Mouse (Mus musculus) stomach, postnatal 0 days (tissue): ENCODE results near the gene Supt20. TPM values are rescaled to one million over a fixed set of nuclear protein-coding genes. Genes with fewer than 3 reads are reported as not detected.

Experiments
- ATAC-seq: fragments of 200-750 bp; cut with Nextera tagmentation; 2 replicates; pipeline ENCODE4 v1.8.0; 2017; ENCODE audit not compliant: low FRiP score, low TSS enrichment
- DNase-seq: peaks from one replicate; pipeline ENCODE4 v3.0.0-alpha.2; 2016; ENCODE audit warnings: low spot score
- H3K27ac ChIP-seq: fragments of 300-500 bp; sonication (generic); replicated peaks from 2 replicates; pipeline ENCODE4 v1.5.1; 2014; ENCODE audit warnings: mild to moderate bottlenecking, control low read depth
- H3K27me3 ChIP-seq: fragments of 300-500 bp; sonication (generic); 2 replicates; pipeline ENCODE4 v1.6.1; 2014; ENCODE audit warnings: low read length; ENCODE audit not compliant: control insufficient read depth, insufficient read depth
- H3K36me3 ChIP-seq: fragments of 300-500 bp; sonication (generic); 2 replicates; pipeline ENCODE4 v1.6.1; 2014; ENCODE audit warnings: low read length, mixed read lengths; ENCODE audit not compliant: control insufficient read depth, insufficient read depth
- H3K4me1 ChIP-seq: fragments of 300-500 bp; sonication (generic); replicated peaks from 2 replicates; pipeline ENCODE4 v1.6.1; 2014; ENCODE audit warnings: antibody characterized with exemption; ENCODE audit not compliant: control insufficient read depth, insufficient read depth
- H3K4me2 ChIP-seq: fragments of 300-500 bp; sonication (generic); replicated peaks from 2 replicates; pipeline ENCODE4 v1.6.1; 2014; ENCODE audit warnings: low read depth, mild to moderate bottlenecking, control low read depth, moderate library complexity
- H3K4me3 ChIP-seq: fragments of 300-500 bp; sonication (generic); 2 replicates; pipeline ENCODE4 v1.5.1; 2014; ENCODE audit warnings: low read depth, low read length, control low read depth
- H3K9ac ChIP-seq: fragments of 300-500 bp; sonication (generic); 2 replicates; pipeline ENCODE4 v1.6.1; 2014; ENCODE audit warnings: mild to moderate bottlenecking, low read length, control low read depth, mixed read lengths
- H3K9me3 ChIP-seq: fragments of 300-500 bp; sonication (generic); 2 replicates; pipeline ENCODE4 v1.6.1; 2016; ENCODE audit warnings: low read length; ENCODE audit not compliant: control insufficient read depth
- CTCF ChIP-seq: IDR thresholded peaks from 2 replicates; pipeline ENCODE4 v1.5.1; 2016; ENCODE audit warnings: antibody characterized with exemption, low read depth, mild to moderate bottlenecking, moderate library complexity
- EP300 ChIP-seq: optimal IDR thresholded peaks from 2 replicates; pipeline ENCODE3; 2016; ENCODE audit warnings: antibody characterized with exemption
- WGBS: fragments of 180-500 bp; shearing (Covaris S2); extraction: QIAGEN DNeasy Blood & Tissue Kit; methylation state at CpG from one replicate; pipeline ENCODE4 v1.1.7; 2014; 5-methylcytosine and 5-hydroxymethylcytosine counted together
- polyA plus RNA-seq: library from polyadenylated mRNA; unstranded; fragments of >200 nt; fragmentation: Nextera tagmentation; extraction: Ambion mirVana; gene quantifications from 2 replicates; pipeline ENCODE4 v1.2.1, GENCODE M21; 2015

The Supt20 gene
- polyA plus RNA-seq, 1 experiment from 2014 or later: 36.0 TPM

DNA sequence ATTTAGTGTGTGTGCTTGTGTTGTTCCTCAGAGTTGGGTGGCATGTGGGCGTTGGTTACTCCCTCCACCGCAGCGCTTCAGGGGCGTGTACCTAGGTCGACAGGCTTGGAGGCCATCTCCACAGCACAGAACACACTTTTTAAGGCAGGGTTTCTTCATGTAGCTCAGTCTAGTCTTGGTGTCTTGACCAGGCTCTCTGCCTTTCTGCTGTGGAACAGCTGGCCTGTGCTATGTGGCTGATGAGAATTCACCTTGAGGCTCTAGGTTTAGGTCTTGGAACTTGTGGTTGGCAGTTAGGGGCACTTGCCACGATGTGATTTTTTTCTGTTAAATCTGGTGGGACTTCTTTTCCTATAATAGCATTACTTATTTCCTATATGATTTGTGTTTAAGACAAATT is 21.6 kb downstream of the Supt20 start, which contains the start of gene Gm21958:
Gm21958 (minus strand) TSS at position 101 of the 400 bp plus-strand sequence.
- H3K27me3 ChIP-seq: no peaks in the 10 kb centered on the region
- no peak within 1 kb of the TSS for H3K27ac ChIP-seq
- no peaks in the 10 kb centered on the region for H3K4me1 ChIP-seq
- no peak for TF ChIP-seq CTCF
- TF ChIP-seq EP300: no peak
- no peaks in the 10 kb centered on the region for H3K9me3 ChIP-seq
- 85% methylated on average over 6 of the region's 6 CpGs for WGBS
- DNase-seq: no peak
- no peak within 1 kb of the TSS for H3K4me3 ChIP-seq
- H3K9ac ChIP-seq: no peak within 1 kb of the TSS
- no peak for ATAC-seq
- peaks cover 27% of the 10 kb centered on the region for H3K36me3 ChIP-seq
- H3K4me2 ChIP-seq: no peak within 1 kb of the TSS

DNA sequence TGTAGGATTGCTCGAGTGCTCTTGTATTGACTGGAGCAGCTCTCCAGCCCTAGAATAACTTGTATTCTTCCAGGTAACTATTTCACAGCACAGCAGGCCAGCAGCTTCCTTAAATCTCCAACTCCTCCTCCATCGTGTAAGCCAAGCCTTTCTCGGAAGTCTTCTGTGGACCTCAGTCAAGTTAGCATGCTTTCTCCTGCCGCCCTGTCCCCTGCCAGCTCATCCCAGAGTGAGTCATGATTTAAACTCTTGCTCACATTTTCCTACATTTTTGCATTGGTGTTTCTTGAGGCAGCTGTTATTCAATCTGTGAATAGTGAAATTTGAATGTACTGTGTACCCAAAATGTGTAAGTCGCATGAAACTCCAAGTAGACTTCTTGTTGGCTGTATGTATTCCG is 22.9 kb downstream of the Supt20 start:
- H3K4me3 ChIP-seq: no peak overlapping the region
- no peak for DNase-seq
- WGBS: 86% methylated on average over 6 of the region's 6 CpGs
- no peak for TF ChIP-seq EP300
- no peak for TF ChIP-seq CTCF
- H3K27me3 ChIP-seq: no peaks in the 10 kb centered on the region
- H3K4me1 ChIP-seq: no peaks in the 10 kb centered on the region
- no peak overlapping the region for H3K9ac ChIP-seq
- ATAC-seq: no peak
- H3K36me3 ChIP-seq: peaks cover 26% of the 10 kb centered on the region
- no peak overlapping the region for H3K4me2 ChIP-seq
- H3K9me3 ChIP-seq: no peaks in the 10 kb centered on the region
- H3K27ac ChIP-seq: no peak overlapping the region

DNA sequence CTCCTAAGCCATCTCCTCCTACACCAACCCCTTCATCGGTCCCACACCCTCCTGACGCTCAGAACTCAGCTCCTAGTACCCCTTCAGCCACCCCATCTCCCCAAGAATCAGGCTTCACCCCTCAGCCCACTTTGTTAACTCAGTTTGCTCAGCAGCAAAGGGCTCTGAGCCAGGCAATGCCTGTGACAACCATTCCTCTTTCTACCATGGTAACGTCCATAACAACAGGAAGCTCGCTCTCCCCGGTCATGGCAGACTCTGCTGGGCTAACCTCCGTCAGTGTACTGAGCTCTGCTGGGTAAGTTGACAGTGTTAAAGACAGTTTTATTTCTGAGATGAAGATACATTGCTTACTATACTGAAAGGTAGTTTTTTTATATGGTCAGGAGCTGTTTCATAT is 24.7 kb downstream of the Supt20 start:
- no peak overlapping the region for H3K4me3 ChIP-seq
- H3K9me3 ChIP-seq: no peaks in the 10 kb centered on the region
- 80% methylated on average over 6 of the region's 6 CpGs for WGBS
- no peak for ATAC-seq
- TF ChIP-seq CTCF (no peak), EP300 (no peak)
- H3K27me3 ChIP-seq: no peaks in the 10 kb centered on the region
- no peak for DNase-seq
- no peak overlapping the region for H3K9ac ChIP-seq
- no peak overlapping the region for H3K27ac ChIP-seq
- H3K4me1 ChIP-seq: no peaks in the 10 kb centered on the region
- peaks cover 27% of the 10 kb centered on the region for H3K36me3 ChIP-seq
- H3K4me2 ChIP-seq: no peak overlapping the region

DNA sequence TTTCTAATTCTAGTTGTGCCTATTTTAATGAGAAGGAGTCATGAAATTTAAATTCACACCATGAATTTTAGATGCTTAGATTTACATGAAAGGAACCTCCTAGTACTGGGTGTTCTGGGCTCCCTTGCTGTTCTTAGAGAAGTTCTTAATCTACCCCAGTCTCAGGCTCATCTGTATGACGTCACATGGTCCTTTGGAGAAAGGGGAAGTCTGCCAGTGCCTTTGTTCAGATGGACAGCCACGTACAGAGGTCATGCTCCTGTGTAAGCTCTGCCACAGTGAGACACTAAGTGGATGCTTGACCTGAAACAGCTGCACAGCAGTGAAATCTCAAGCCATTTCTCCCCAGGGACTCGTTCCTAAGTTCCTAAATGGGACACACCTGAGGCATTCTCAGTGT is 26.3 kb downstream of the Supt20 start:
- TF ChIP-seq EP300 (no peak), CTCF (no peak)
- Histone ChIP-seq H3K27ac (no peak overlapping the region), H3K9me3 (no peaks in the 10 kb centered on the region), H3K4me1 (no peaks in the 10 kb centered on the region), H3K4me3 (no peak overlapping the region), H3K27me3 (no peaks in the 10 kb centered on the region), H3K4me2 (no peak overlapping the region), H3K9ac (no peak overlapping the region), H3K36me3 (peaks cover 25% of the 10 kb centered on the region)
- DNase-seq (no peak), ATAC-seq (no peak)
- WGBS: 52% methylated on average over 3 of the region's 3 CpGs

DNA sequence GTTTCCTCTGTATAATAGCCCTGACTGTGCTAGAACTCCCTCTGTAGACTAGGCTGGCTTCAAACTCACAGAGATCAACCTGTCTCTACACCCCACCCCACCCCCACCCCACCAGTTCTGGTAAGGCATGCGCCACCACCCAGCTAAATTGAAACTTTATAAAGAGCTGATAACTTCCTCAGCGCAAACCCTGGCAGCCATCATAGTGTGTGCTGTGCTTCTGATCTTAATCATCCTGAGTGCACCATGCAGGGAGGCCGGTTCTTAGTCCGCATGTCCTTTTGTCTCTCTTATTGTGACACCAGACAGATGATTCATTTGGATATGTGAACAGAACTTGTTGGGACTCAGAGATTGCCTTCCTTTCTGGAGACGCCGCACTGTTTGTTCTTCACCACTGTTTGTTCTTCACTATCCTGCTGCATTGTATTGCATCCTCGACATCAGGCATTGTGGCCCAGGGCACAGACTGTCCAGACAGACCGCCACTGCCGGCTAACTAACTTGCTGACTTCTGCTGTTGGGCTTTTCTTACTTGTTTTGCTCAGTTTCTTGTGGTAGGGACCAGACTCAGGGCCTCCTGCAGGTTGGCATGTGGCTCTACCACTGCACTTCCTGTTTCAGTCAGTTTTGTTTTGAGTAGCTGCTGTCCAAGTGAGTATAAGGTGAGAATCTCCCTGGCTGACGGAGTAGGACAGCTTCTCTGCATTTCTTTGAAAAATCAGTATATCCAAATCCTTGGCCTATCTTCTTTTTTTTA is 31.3 kb downstream of the Supt20 start:
- Histone ChIP-seq H3K27me3 (no peaks in the 10 kb centered on the region), H3K27ac (no peak overlapping the region), H3K9ac (no peak overlapping the region), H3K36me3 (peaks cover 18% of the 10 kb centered on the region), H3K4me1 (no peaks in the 10 kb centered on the region), H3K4me2 (no peak overlapping the region), H3K9me3 (no peaks in the 10 kb centered on the region), H3K4me3 (no peak overlapping the region)
- ATAC-seq (no peak; the same call in 1 of the 2 replicates), DNase-seq (no peak)
- 62% methylated on average over 10 of the region's 10 CpGs for WGBS
- TF ChIP-seq EP300 (no peak), CTCF (no peak)

DNA sequence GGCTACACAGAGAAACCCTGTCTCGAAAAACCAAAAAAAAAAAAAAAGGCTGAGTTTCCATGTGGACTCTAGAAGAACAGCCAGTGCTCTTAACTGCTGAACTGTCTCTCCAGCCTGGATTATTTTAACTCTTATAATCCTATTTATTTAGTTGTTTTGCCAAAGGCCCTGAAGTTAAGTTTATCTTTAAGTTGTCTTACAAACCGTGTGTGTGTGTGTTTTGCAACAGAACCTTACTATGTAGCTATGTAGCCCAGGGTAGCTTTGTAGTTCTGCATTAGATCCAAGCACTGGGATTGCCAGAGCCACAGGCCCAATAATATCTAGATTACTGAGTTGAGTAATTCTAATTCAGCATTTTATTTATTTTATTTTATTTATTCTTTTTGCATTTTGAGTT is 32.7 kb downstream of the Supt20 start:
- no peaks in the 10 kb centered on the region for H3K9me3 ChIP-seq
- ATAC-seq: no peak
- no peak overlapping the region for H3K4me2 ChIP-seq
- TF ChIP-seq EP300: no peak
- no peak for TF ChIP-seq CTCF
- H3K4me3 ChIP-seq: no peak overlapping the region
- no peaks in the 10 kb centered on the region for H3K27me3 ChIP-seq
- H3K9ac ChIP-seq: no peak overlapping the region
- peaks cover 26% of the 10 kb centered on the region for H3K36me3 ChIP-seq
- no peaks in the 10 kb centered on the region for H3K4me1 ChIP-seq
- DNase-seq: no peak
- WGBS: 68% methylated on average over 2 of the region's 2 CpGs
- H3K27ac ChIP-seq: no peak overlapping the region
